Comparison of ENCODE assay signal across 8 mouse cellular contexts in the genomic region with DNA sequence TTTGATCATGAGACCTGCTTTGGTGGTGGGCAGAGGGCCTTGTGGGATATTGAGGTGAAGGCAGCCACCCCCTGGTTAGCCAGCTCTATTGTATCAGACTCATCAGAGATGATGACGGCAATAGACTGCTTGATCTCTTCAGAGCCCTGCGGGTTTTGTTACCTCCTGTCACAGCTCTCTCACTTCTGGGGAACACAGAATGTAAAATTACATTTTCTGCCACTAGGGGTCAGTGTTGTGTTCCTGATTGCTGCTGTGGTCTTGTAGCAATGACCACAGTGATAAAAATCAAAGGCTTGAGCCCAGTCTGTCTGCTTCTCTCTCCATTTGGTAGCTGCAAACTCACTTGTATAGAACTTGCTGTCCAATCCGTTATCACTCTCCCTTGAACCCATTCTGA.
DNase-seq lines count a peak whose midpoint lies in the region; ATAC-seq and TF ChIP-seq lines count a peak whose summit lies in the region.

No protein-coding gene starts in this region.

- no peaks in the 10 kb centered on the region for H3K4me1 ChIP-seq in heart, postnatal 0 days (ENCODE audit: control insufficient read depth, insufficient read depth)
- H3K4me1 ChIP-seq in heart, embryonic 12.5 days (replicated peaks) = no peaks in the 10 kb centered on the region

- no peak for TF ChIP-seq EP300 in heart, postnatal 0 days (IDR thresholded peaks at IDR 0.05; ENCODE audit: low read depth)

- no peaks in the 10 kb centered on the region for H3K27me3 ChIP-seq in heart, postnatal 0 days (ENCODE audit: control insufficient read depth, insufficient read depth, low read length)
- no peaks in the 10 kb centered on the region for H3K27me3 ChIP-seq in heart, embryonic 12.5 days (replicated peaks)
- no peaks in the 10 kb centered on the region for H3K27me3 ChIP-seq in Patski

- H3K9ac ChIP-seq in heart, postnatal 0 days (replicated peaks; ENCODE audit: low read depth, low read length) = no peak overlapping the region
- H3K9ac ChIP-seq in heart, embryonic 12.5 days = no peak overlapping the region

- no peak overlapping the region for H3K4me2 ChIP-seq in heart, postnatal 0 days (ENCODE audit: low read depth, low read length)
- H3K4me2 ChIP-seq in heart, embryonic 12.5 days = no peak overlapping the region

- no peaks in the 10 kb centered on the region for H3K36me3 ChIP-seq in heart, postnatal 0 days (replicated peaks; ENCODE audit: control insufficient read depth, insufficient read depth, low read length)
- H3K36me3 ChIP-seq in heart, embryonic 12.5 days = no peaks in the 10 kb centered on the region

- in situ Hi-C loops in Patski (cut with MboI; ENCODE audit: low pct_unique_long_range_greater_than_20kb) = loop anchor here (5.0 to 25.0 kb wide), 2 partner anchors 239 to 894 kb away; no protein-coding TSS in a partner anchor

- WGBS in heart, postnatal 0 days = 9% methylated on average over 3 of the region's 3 CpGs
- WGBS in heart, embryonic 12.5 days = 6% methylated on average over 3 of the region's 3 CpGs

- CTCF ChIA-PET in Patski (lab: Charles Lee) = interaction anchor here (0.6 to 3.4 kb wide), 16 partner anchors 9 to 498 kb away, joined by 3 to 20 read pairs (median 4); no protein-coding TSS in a partner anchor

- H3K9me3 ChIP-seq in heart, postnatal 0 days (replicated peaks; ENCODE audit: control insufficient read depth, low read length) = no peaks in the 10 kb centered on the region
- no peaks in the 10 kb centered on the region for H3K9me3 ChIP-seq in heart, embryonic 12.5 days (replicated peaks)

- ATAC-seq in heart, postnatal 0 days (ENCODE audit: insufficient read depth, low read depth) = no peak; the same call in 1 of the 2 replicates
- no peak for ATAC-seq in heart, embryonic 12.5 days (ENCODE audit: insufficient number of reproducible peaks, low FRiP score)
- peak; percentile 67 for ATAC-seq in Patski
- ATAC-seq in hematopoietic stem cell, adult 5-6 weeks (replicated peaks in 1 of 2; ENCODE audit: insufficient read depth in 1 of 2, low FRiP score in 2 of 2, low TSS enrichment in 1 of 2, low read depth in 1 of 2, poor library complexity in 2 of 2, severe bottlenecking in 2 of 2) = peak; percentile 63 to 85

- POLR2A ChIA-PET in Patski (lab: Charles Lee) = interaction anchor here (1.2 kb wide), 1 partner anchor 9 kb away, joined by 3 read pairs; no protein-coding TSS in a partner anchor

- TF ChIP-seq CTCF in heart, postnatal 0 days (IDR thresholded peaks at IDR 0.05; ENCODE audit: low read depth) = peak; percentile 77
- peak; percentile 81 for TF ChIP-seq CTCF in Patski (IDR thresholded peaks at IDR 0.05)

- H3K27ac ChIP-seq in heart, postnatal 0 days (ENCODE audit: low read depth) = no peak overlapping the region
- no peak overlapping the region for H3K27ac ChIP-seq in heart, embryonic 12.5 days (ENCODE audit: poor library complexity, severe bottlenecking)

- no peak overlapping the region for H3K4me3 ChIP-seq in heart, postnatal 0 days (ENCODE audit: low read depth, low read length)
- no peak overlapping the region for H3K4me3 ChIP-seq in heart, embryonic 12.5 days

- peak; percentile 56 for DNase-seq in heart, postnatal 0 days (ENCODE audit: low spot score)
- DNase-seq in Patski (ENCODE audit: low read depth, low spot score) = no peak
- DNase-seq in embryo, embryonic 10 days (ENCODE audit: low spot score) = peak; percentile 88
- peak; percentile 72 for DNase-seq in layer of hippocampus, adult 9-11 months
- DNase-seq in mesoderm, embryonic 11.5 days (ENCODE audit: low read depth, low spot score) = peak; percentile 88
- DNase-seq in testis, postnatal 14 days (ENCODE audit: low spot score) = peak; percentile 36

Comparison
In these comparisons a context has a peak if more than half of its experiments do, and no peak if none do; other contexts are left out.
1. ATAC-seq: peak in Patski (single experiment) and hematopoietic stem cell, adult 5-6 weeks (2 of 2); none in heart, postnatal 0 days (single experiment) and heart, embryonic 12.5 days (single experiment).